Comparison of ENCODE assay signal across 9 mouse cellular contexts in genomic region chr8:47764068-47764467, GRCm38 (mm10). TPM values are rescaled to one million over a fixed set of nuclear protein-coding genes. Genes with fewer than 3 reads are reported as not detected.
DNase-seq lines count a peak whose midpoint lies in the region; ATAC-seq and TF ChIP-seq lines count a peak whose summit lies in the region.
"Had no signal": no experiment of that assay in that cellular context is flagged by ENCODE, and none has a peak within 500 bp of the region (broad histone marks: within the 10 kb centered on the region; RNA-seq: fewer than 3 reads in every experiment).

No protein-coding gene starts in this region.

- no peaks in the 10 kb centered on the region for H3K27me3 ChIP-seq in kidney, postnatal 0 days (ENCODE audit: insufficient read depth, low read length)
- H3K27me3 ChIP-seq in hindbrain, embryonic 12.5 days, result peaks cover 4% of the 10 kb centered on the region
- H3K27me3 ChIP-seq in neural tube, embryonic 14.5 days (ENCODE audit: control insufficient read depth, insufficient read depth, low read length), result no peaks in the 10 kb centered on the region
- H3K27me3 ChIP-seq in forebrain, embryonic 16.5 days (replicated peaks; ENCODE audit: control insufficient read depth, insufficient read depth, low read length), result no peaks in the 10 kb centered on the region
- H3K27me3 ChIP-seq: liver, embryonic 13.5 days had no signal

- no peaks in the 10 kb centered on the region for H3K36me3 ChIP-seq in kidney, postnatal 0 days (ENCODE audit: insufficient read depth, low read length)
- H3K36me3 ChIP-seq in hindbrain, embryonic 12.5 days, result no peaks in the 10 kb centered on the region
- H3K36me3 ChIP-seq in neural tube, embryonic 14.5 days (ENCODE audit: control insufficient read depth, insufficient read depth, low read length), result no peaks in the 10 kb centered on the region
- H3K36me3 ChIP-seq in forebrain, embryonic 16.5 days (ENCODE audit: control insufficient read depth, insufficient read depth), result no peaks in the 10 kb centered on the region
- H3K36me3 ChIP-seq: liver, embryonic 13.5 days had no signal

- peak overlapping the region; percentile 18 for H3K4me3 ChIP-seq in kidney, postnatal 0 days (replicated peaks; ENCODE audit: low read depth, low read length)
- H3K4me3 ChIP-seq in hindbrain, embryonic 12.5 days, result no peak overlapping the region
- H3K4me3 ChIP-seq in neural tube, embryonic 14.5 days (ENCODE audit: low read depth, low read length), result no peak overlapping the region
- no peak overlapping the region for H3K4me3 ChIP-seq in forebrain, embryonic 16.5 days (replicated peaks; ENCODE audit: low read length)
- H3K4me3 ChIP-seq: liver, embryonic 13.5 days had no signal

- peak overlapping the region; percentile 62; the same call in 1 of the 2 replicates for H3K27ac ChIP-seq in kidney, postnatal 0 days
- no peak overlapping the region for H3K27ac ChIP-seq in hindbrain, embryonic 12.5 days
- no peak overlapping the region for H3K27ac ChIP-seq in neural tube, embryonic 14.5 days (ENCODE audit: low read depth, low read length)
- H3K27ac ChIP-seq in forebrain, embryonic 16.5 days (ENCODE audit: low read length), result no peak overlapping the region
- H3K27ac ChIP-seq: liver, embryonic 13.5 days had no signal

- H3K4me2 ChIP-seq in kidney, postnatal 0 days (ENCODE audit: low read length), result peak overlapping the region; percentile 51
- H3K4me2 ChIP-seq in hindbrain, embryonic 12.5 days (replicated peaks), result peak overlapping the region; percentile 17; the same call in 1 of the 2 replicates
- peak overlapping the region; percentile 4; the same call in 1 of the 2 replicates for H3K4me2 ChIP-seq in neural tube, embryonic 14.5 days (ENCODE audit: low read depth, low read length)
- H3K4me2 ChIP-seq in forebrain, embryonic 16.5 days (ENCODE audit: low read length), result no peak overlapping the region
- H3K4me2 ChIP-seq: liver, embryonic 13.5 days had no signal

- H3K9me3 ChIP-seq in kidney, postnatal 0 days (replicated peaks; ENCODE audit: low read length), result no peaks in the 10 kb centered on the region
- H3K9me3 ChIP-seq in hindbrain, embryonic 12.5 days (replicated peaks), result no peaks in the 10 kb centered on the region
- H3K9me3 ChIP-seq in neural tube, embryonic 14.5 days (ENCODE audit: control insufficient read depth, low read length), result no peaks in the 10 kb centered on the region
- H3K9me3 ChIP-seq in forebrain, embryonic 16.5 days (ENCODE audit: control insufficient read depth, low read length), result no peaks in the 10 kb centered on the region
- H3K9me3 ChIP-seq: liver, embryonic 13.5 days had no signal

- no peak overlapping the region for H3K9ac ChIP-seq in kidney, postnatal 0 days (ENCODE audit: low read depth, low read length)
- H3K9ac ChIP-seq in hindbrain, embryonic 12.5 days, result no peak overlapping the region
- no peak overlapping the region for H3K9ac ChIP-seq in neural tube, embryonic 14.5 days (replicated peaks; ENCODE audit: low read depth, low read length)
- no peak overlapping the region for H3K9ac ChIP-seq in forebrain, embryonic 16.5 days (replicated peaks; ENCODE audit: low read depth, low read length)
- H3K9ac ChIP-seq: liver, embryonic 13.5 days had no signal

- TF ChIP-seq CTCF in kidney, postnatal 0 days (IDR thresholded peaks at IDR 0.05; ENCODE audit: low read depth), result no peak

- ATAC-seq in kidney, postnatal 0 days (replicated peaks; ENCODE audit: low FRiP score, low read depth), result peak; percentile 81
- ATAC-seq in hindbrain, embryonic 12.5 days (ENCODE audit: low FRiP score), result no peak
- ATAC-seq in neural tube, embryonic 14.5 days (ENCODE audit: low read depth), result no peak
- ATAC-seq in forebrain, embryonic 16.5 days, result no peak

- peaks cover 18% of the 10 kb centered on the region; the same call in 1 of the 2 replicates for H3K4me1 ChIP-seq in kidney, postnatal 0 days (replicated peaks; ENCODE audit: insufficient read depth, low read length)
- peaks cover 17% of the 10 kb centered on the region for H3K4me1 ChIP-seq in hindbrain, embryonic 12.5 days
- H3K4me1 ChIP-seq in neural tube, embryonic 14.5 days (ENCODE audit: control insufficient read depth, insufficient read depth, low read length), result no peaks in the 10 kb centered on the region
- 0 out of 2 replicates have a peak, but pooled peaks cover 3% of the 10 kb centered on the region for H3K4me1 ChIP-seq in forebrain, embryonic 16.5 days (replicated peaks; ENCODE audit: control insufficient read depth, insufficient read depth, low read length)
- H3K4me1 ChIP-seq: liver, embryonic 13.5 days had no signal

- 9% methylated on average over 11 of the region's 11 CpGs for WGBS in kidney, postnatal 0 days
- WGBS in hindbrain, embryonic 12.5 days, result 41% methylated on average over 11 of the region's 11 CpGs
- WGBS in large intestine, adult 2 months, result 14% methylated on average over 11 of the region's 11 CpGs
- WGBS in neural tube, embryonic 14.5 days, result 32% methylated on average over 11 of the region's 11 CpGs
- WGBS in forebrain, embryonic 16.5 days, result 51% methylated on average over 11 of the region's 11 CpGs

- DNase-seq in kidney, postnatal 0 days (ENCODE audit: low spot score), result peak; percentile 76
- DNase-seq in kidney, adult 9 months, result no peak
- DNase-seq in large intestine, adult 2 months (ENCODE audit: low read depth, low spot score), result peak; percentile 76
- DNase-seq in yolk sac, embryonic 10.5 days (ENCODE audit: low spot score), result no peak
- DNase-seq in spleen, adult 12 weeks (ENCODE audit: low spot score), result no peak
- DNase-seq: liver, embryonic 13.5 days had no signal

RNA-seq across cellular contexts. Expression of gene Cdkn2aip, which starts 50.3 kb away (rescaled TPM):
- 23.6 and 27.5 TPM in 2 replicates for polyA plus RNA-seq in kidney, postnatal 0 days (2015; fragmentation: Nextera tagmentation; extraction: Ambion mirVana)
- polyA plus RNA-seq in hindbrain, embryonic 12.5 days (2016; fragmentation: Nextera tagmentation; extraction: Ambion mirVana), result 47.6 and 48.7 TPM in 2 replicates
- polyA plus RNA-seq in large intestine, adult 2 months (2012; rRNA removed), result 4.3 and 8.2 TPM in 2 replicates
- 33.6 and 35.3 TPM in 2 replicates for polyA plus RNA-seq in neural tube, embryonic 14.5 days (2014; fragmentation: Nextera tagmentation; extraction: Ambion mirVana)
- polyA plus RNA-seq in forebrain, embryonic 16.5 days (2015; fragmentation: Nextera tagmentation; extraction: Ambion mirVana), result 44.4 and 52.2 TPM in 2 replicates

RNA-seq across cellular contexts. Expression of gene Cldn24, which starts 57.9 kb away (rescaled TPM):
- polyA plus RNA-seq in kidney, postnatal 0 days (2015; fragmentation: Nextera tagmentation; extraction: Ambion mirVana), result not detected in 2 replicates
- 0.40 TPM in 1 of 2 replicates, not detected in the other for polyA plus RNA-seq in hindbrain, embryonic 12.5 days (2016; fragmentation: Nextera tagmentation; extraction: Ambion mirVana)
- polyA plus RNA-seq in large intestine, adult 2 months (2012; rRNA removed), result not detected in 2 replicates
- not detected in 2 replicates for polyA plus RNA-seq in neural tube, embryonic 14.5 days (2014; fragmentation: Nextera tagmentation; extraction: Ambion mirVana)
- not detected in 2 replicates for polyA plus RNA-seq in forebrain, embryonic 16.5 days (2015; fragmentation: Nextera tagmentation; extraction: Ambion mirVana)
- polyA plus RNA-seq: liver, embryonic 13.5 days had no signal

Comparison
In these comparisons a context has a peak if more than half of its experiments do, and no peak if none do; other contexts are left out.
1. DNase-seq: peak in kidney, postnatal 0 days (single experiment) and large intestine, adult 2 months (single experiment); none in kidney, adult 9 months (single experiment), yolk sac, embryonic 10.5 days (single experiment) and spleen, adult 12 weeks (single experiment).